Mouse (Mus musculus): ENCODE measurements at regions not wholly inside any gene's neighbourhood (a gene's known extent, or its start where the extent isn't known, plus 50 kb on each side); places are given as distances from the start of the nearest gene placed in this dataset.

DNA sequence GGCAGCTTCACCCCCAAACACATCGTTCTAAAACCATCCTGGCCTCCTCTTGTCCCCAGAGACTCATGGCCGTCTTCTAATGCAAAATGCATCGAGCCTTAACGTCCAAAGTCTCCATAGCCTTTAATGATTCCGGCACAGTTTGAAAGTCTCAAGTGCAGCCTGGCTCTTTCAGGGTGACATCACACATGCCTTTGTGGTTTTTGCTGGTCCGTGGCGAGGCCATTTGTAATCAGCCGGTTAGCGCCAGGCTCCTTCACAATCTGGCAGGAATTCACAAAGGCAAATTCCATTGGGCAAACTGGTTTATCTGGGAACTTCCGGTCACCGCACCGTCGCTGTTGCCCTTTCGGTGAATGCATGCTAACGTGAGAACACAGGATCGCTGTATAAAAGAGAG is 75.4 kb upstream of the Runx3 start:
- Histone ChIP-seq H3K9me3 (replicated peaks; ENCODE audit: insufficient read depth, low read length) (no peaks in the 10 kb centered on the region), H3K79me2 (ENCODE audit: control insufficient read depth, insufficient read depth, low read length, poor library complexity) (no peaks in the 10 kb centered on the region), H3K27me3 (ENCODE audit: control insufficient read depth in 1 of 2, insufficient read depth in 2 of 2, low read length in 2 of 2) (no peaks in the 10 kb centered on the region), H3K4me1 (ENCODE audit: control insufficient read depth in 1 of 2, insufficient read depth in 2 of 2, low read length in 2 of 2) (peaks cover 14 to 42% of the 10 kb centered on the region in 2 experiments), H3K36me3 (ENCODE audit: control insufficient read depth in 1 of 2, insufficient read depth in 2 of 2, low read length in 2 of 2) (peaks cover 0 to 26% of the 10 kb centered on the region in 2 experiments; a peak in 2 of 4 replicates), H3K27ac (ENCODE audit: control insufficient read depth, low read depth, low read length) (no peak overlapping the region), H3K4me3 (ENCODE audit: control insufficient read depth in 1 of 2, insufficient read depth in 1 of 2, low read depth in 2 of 2, low read length in 2 of 2) (no peak overlapping the region), H3K9ac (ENCODE audit: control insufficient read depth, low read depth, low read length, poor library complexity, severe bottlenecking) (no peak overlapping the region)
- no peak for TF ChIP-seq CHD2 (IDR thresholded peaks at IDR 0.05; ENCODE audit: low read length)
- no peak for TF ChIP-seq HCFC1 (IDR thresholded peaks at IDR 0.05; ENCODE audit: low read depth, low read length)
- TF ChIP-seq CTCF (IDR thresholded peaks at IDR 0.05 in 2 of 3, conservative IDR thresholded peaks at IDR 0.05 in 1 of 3; ENCODE audit: control insufficient read depth in 1 of 3, insufficient read depth in 1 of 3, low read depth in 2 of 3, low read length in 3 of 3, poor library complexity in 1 of 3, severe bottlenecking in 1 of 3) = no peak
- TF ChIP-seq MAZ (IDR thresholded peaks at IDR 0.05; ENCODE audit: low read depth, low read length) = no peak
- TF ChIP-seq MEF2A (IDR thresholded peaks at IDR 0.05; ENCODE audit: extremely low read depth, insufficient replicate concordance, low read depth, low read length, poor library complexity, severe bottlenecking) = no peak
- no peak for TF ChIP-seq TAL1 (IDR thresholded peaks at IDR 0.05; ENCODE audit: low read length)
- TF ChIP-seq TBP (IDR thresholded peaks at IDR 0.05; ENCODE audit: low read depth, low read length) = no peak
- TF ChIP-seq NELFE (IDR thresholded peaks at IDR 0.05; ENCODE audit: low read depth, low read length) = no peak
- no peak for TF ChIP-seq ZC3H11A (IDR thresholded peaks at IDR 0.05; ENCODE audit: low read depth, low read length)
- no peak for DNase-seq (ENCODE audit: low read depth, low spot score)

DNA sequence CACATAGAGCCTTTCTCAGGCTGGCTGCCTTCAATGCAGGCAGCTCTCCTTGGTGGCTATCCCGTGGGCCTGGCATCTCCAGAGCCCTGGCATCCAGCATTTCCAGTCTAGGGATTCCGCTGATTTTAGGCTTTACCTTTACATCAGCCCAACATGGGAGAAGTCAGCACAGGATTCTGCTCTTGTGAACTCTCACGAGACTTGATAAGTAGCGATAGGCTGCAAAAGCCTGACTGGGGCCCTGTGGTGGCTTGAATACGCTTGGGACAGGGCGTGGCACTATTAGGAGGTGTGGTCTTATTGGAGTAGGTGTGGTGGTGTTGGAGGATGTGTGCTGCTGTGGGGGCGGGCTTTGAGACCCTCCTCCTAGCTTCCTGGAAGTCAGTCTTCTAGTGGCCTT is 73.8 kb upstream of the Runx3 start:
- Histone ChIP-seq H3K27ac (ENCODE audit: control insufficient read depth, low read depth, low read length) (peak overlapping the region; percentile 57), H3K27me3 (ENCODE audit: control insufficient read depth in 1 of 2, insufficient read depth in 2 of 2, low read length in 2 of 2) (no peaks in the 10 kb centered on the region), H3K79me2 (ENCODE audit: control insufficient read depth, insufficient read depth, low read length, poor library complexity) (no peaks in the 10 kb centered on the region), H3K9ac (ENCODE audit: control insufficient read depth, low read depth, low read length, poor library complexity, severe bottlenecking) (peak overlapping the region; percentile 72), H3K4me3 (ENCODE audit: control insufficient read depth in 1 of 2, insufficient read depth in 1 of 2, low read depth in 2 of 2, low read length in 2 of 2) (peak overlapping the region; percentile 51 to 76), H3K36me3 (ENCODE audit: control insufficient read depth in 1 of 2, insufficient read depth in 2 of 2, low read length in 2 of 2) (peaks cover 0 to 26% of the 10 kb centered on the region in 2 experiments; a peak in 2 of 4 replicates), H3K4me1 (ENCODE audit: control insufficient read depth in 1 of 2, insufficient read depth in 2 of 2, low read length in 2 of 2) (peaks cover 14 to 42% of the 10 kb centered on the region in 2 experiments), H3K9me3 (replicated peaks; ENCODE audit: insufficient read depth, low read length) (no peaks in the 10 kb centered on the region)
- peak; percentile 92 for DNase-seq (ENCODE audit: low read depth, low spot score)
- TF ChIP-seq MXI1 (IDR thresholded peaks at IDR 0.05; ENCODE audit: low read depth, low read length) (no peak), CTCF (IDR thresholded peaks at IDR 0.05 in 2 of 3, conservative IDR thresholded peaks at IDR 0.05 in 1 of 3; ENCODE audit: control insufficient read depth in 1 of 3, insufficient read depth in 1 of 3, low read depth in 2 of 3, low read length in 3 of 3, poor library complexity in 1 of 3, severe bottlenecking in 1 of 3) (no peak), ZMIZ1 (IDR thresholded peaks at IDR 0.05; ENCODE audit: low read depth, low read length) (peak; percentile 14; the same call in 1 of the 2 replicates), HCFC1 (IDR thresholded peaks at IDR 0.05; ENCODE audit: low read depth, low read length) (peak; percentile 66), MYC (IDR thresholded peaks at IDR 0.05; ENCODE audit: low read depth, low read length) (peak; percentile 71; the same call in 1 of the 2 replicates), JUND (IDR thresholded peaks at IDR 0.05; ENCODE audit: low read depth, low read length) (no peak), KAT2A (conservative IDR thresholded peaks at IDR 0.05; ENCODE audit: low read depth, low read length) (no peak), MYB (IDR thresholded peaks at IDR 0.05; ENCODE audit: low read depth, low read length) (no peak), BHLHE40 (IDR thresholded peaks at IDR 0.05; ENCODE audit: borderline replicate concordance, low read depth, low read length) (peak; percentile 86), EP300 (IDR thresholded peaks at IDR 0.05; ENCODE audit: low read depth in 1 of 2, low read length in 2 of 2) (no peak), TAL1 (IDR thresholded peaks at IDR 0.05; ENCODE audit: low read length) (no peak), USF1 (IDR thresholded peaks at IDR 0.05; ENCODE audit: low read depth, low read length) (0 out of 2 replicates have a peak, but pooled peaks have one; percentile 28), ETS1 (IDR thresholded peaks at IDR 0.05; ENCODE audit: low read depth, low read length) (0 out of 2 replicates have a peak, but pooled peaks have one; percentile 46), TCF12 (IDR thresholded peaks at IDR 0.05; ENCODE audit: low read depth, low read length) (peak; percentile 58; the same call in 1 of the 2 replicates), UBTF (IDR thresholded peaks at IDR 0.05; ENCODE audit: borderline replicate concordance, insufficient read depth, low read depth, low read length) (no peak), MEF2A (IDR thresholded peaks at IDR 0.05; ENCODE audit: extremely low read depth, insufficient replicate concordance, low read depth, low read length, poor library complexity, severe bottlenecking) (no peak), RAD21 (IDR thresholded peaks at IDR 0.05; ENCODE audit: low read depth, low read length) (no peak), ZC3H11A (IDR thresholded peaks at IDR 0.05; ENCODE audit: low read depth, low read length) (no peak), GATA1 (IDR thresholded peaks at IDR 0.05; ENCODE audit: low read depth, low read length) (no peak), POLR2AphosphoS5 (IDR thresholded peaks at IDR 0.05; ENCODE audit: borderline replicate concordance, low read depth, low read length) (no peak), MAZ (IDR thresholded peaks at IDR 0.05; ENCODE audit: low read depth, low read length) (no peak), POLR2A (IDR thresholded peaks at IDR 0.05; ENCODE audit: control insufficient read depth in 1 of 2, insufficient read depth in 1 of 2, low read depth in 1 of 2, low read length in 2 of 2, poor library complexity in 1 of 2) (peak; percentile 44 to 78; a peak in 2 of 4 replicates), NELFE (IDR thresholded peaks at IDR 0.05; ENCODE audit: low read depth, low read length) (peak; percentile 84), RCOR1 (IDR thresholded peaks at IDR 0.05; ENCODE audit: low read depth, low read length) (no peak), POLR2AphosphoS2 (IDR thresholded peaks at IDR 0.05; ENCODE audit: low read length) (peak; percentile 78; the same call in 1 of the 2 replicates), SMC3 (IDR thresholded peaks at IDR 0.05; ENCODE audit: low read depth, low read length) (no peak), CHD2 (IDR thresholded peaks at IDR 0.05; ENCODE audit: low read length) (peak; percentile 88), NRF1 (IDR thresholded peaks at IDR 0.05; ENCODE audit: insufficient read depth, low read depth, low read length, poor library complexity, severe bottlenecking) (no peak)
